10 mouse cellular contexts compared by ENCODE assay signal in the genomic region with DNA sequence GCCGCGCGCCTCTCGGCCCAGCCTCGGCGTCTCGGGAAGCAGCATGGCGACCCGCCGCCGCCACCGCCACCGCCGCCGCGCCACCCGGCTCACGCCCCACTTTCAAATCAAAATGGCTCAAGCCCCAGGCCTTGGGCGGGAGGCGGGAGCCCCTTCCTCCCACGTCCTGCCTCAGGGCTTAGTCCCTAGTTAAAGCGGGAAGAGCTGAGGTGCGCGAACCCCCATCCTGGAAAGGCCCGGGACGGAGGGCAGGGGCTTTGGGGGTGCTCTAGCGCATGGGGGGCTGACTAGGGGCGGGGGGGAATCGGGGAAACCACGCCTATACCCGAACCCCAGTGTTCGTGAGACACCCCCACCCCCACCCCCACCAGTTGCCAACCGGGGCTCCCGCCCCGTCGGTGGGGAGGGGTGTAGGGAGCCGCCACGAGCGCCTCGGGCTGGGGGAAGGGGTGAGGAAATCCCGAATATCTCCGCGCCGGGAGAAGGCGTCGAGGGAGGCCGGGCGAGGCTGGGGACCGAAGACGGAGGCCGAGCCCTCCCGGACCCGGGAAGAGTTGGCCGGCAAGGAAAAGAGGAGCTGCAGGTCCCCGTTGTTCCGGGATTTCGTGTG. TPM values are rescaled to one million over a fixed set of nuclear protein-coding genes. Genes with fewer than 3 reads are reported as not detected.
DNase-seq lines count a peak whose midpoint lies in the region; ATAC-seq and TF ChIP-seq lines count a peak whose summit lies in the region.
"Had no signal": no experiment of that assay in that cellular context is flagged by ENCODE, and none has a peak within 500 bp of the region (broad histone marks: within the 10 kb centered on the region; RNA-seq: fewer than 3 reads in every experiment).

No protein-coding gene starts in this region.

- TF ChIP-seq CTCF in cerebellum, adult 2 months (IDR thresholded peaks at IDR 0.05; ENCODE audit: borderline replicate concordance, insufficient read depth, low read depth, low read length): no peak

- no peak for ATAC-seq in erythroblast, adult 5-6 weeks (replicated peaks; ENCODE audit: low FRiP score, poor library complexity, severe bottlenecking)
- peak; percentile 34; the same call in 1 of the 2 replicates for ATAC-seq in hindbrain, embryonic 16.5 days
- ATAC-seq in midbrain, embryonic 16.5 days: peak; percentile 39

- DNase-seq in urinary bladder, postnatal 25 days (ENCODE audit: low spot score): peak; percentile 31
- no peak for DNase-seq in urinary bladder, postnatal 36 days (ENCODE audit: low spot score in 2 of 2)
- DNase-seq in cerebellum, adult 2 months: no peak
- DNase-seq in left cerebral cortex, adult 9 months (ENCODE audit: low spot score in 2 of 2): no peak

- H3K27me3 ChIP-seq in erythroblast, embryonic 14.5 days (ENCODE audit: control insufficient read depth): peaks cover 36% of the 10 kb centered on the region
- H3K27me3 ChIP-seq in hindbrain, embryonic 16.5 days (replicated peaks; ENCODE audit: control insufficient read depth, insufficient read depth, low read length): no peaks in the 10 kb centered on the region
- no peaks in the 10 kb centered on the region for H3K27me3 ChIP-seq in midbrain, embryonic 16.5 days (ENCODE audit: control insufficient read depth, insufficient read depth, low read depth, low read length)
- H3K27me3 ChIP-seq in cerebellum, adult 2 months (ENCODE audit: control insufficient read depth, insufficient read depth, low read length): peaks cover 31% of the 10 kb centered on the region; the same call in 1 of the 2 replicates

- H3K9ac ChIP-seq in hindbrain, embryonic 16.5 days (ENCODE audit: low read depth, low read length): peak overlapping the region; percentile 74
- peak overlapping the region; percentile 74 for H3K9ac ChIP-seq in midbrain, embryonic 16.5 days (ENCODE audit: low read depth, low read length)

- TF ChIP-seq POLR2A in cerebellum, adult 2 months (IDR thresholded peaks at IDR 0.05; ENCODE audit: borderline replicate concordance, insufficient read depth, low read length): no peak

- no peaks in the 10 kb centered on the region for H3K36me3 ChIP-seq in erythroblast, embryonic 14.5 days (ENCODE audit: control insufficient read depth)
- no peaks in the 10 kb centered on the region for H3K36me3 ChIP-seq in hindbrain, embryonic 16.5 days (ENCODE audit: control insufficient read depth, insufficient read depth, low read length)
- no peaks in the 10 kb centered on the region for H3K36me3 ChIP-seq in midbrain, embryonic 16.5 days (ENCODE audit: control insufficient read depth, insufficient read depth, low read length)

- whole genome bisulfite sequencing in hindbrain, embryonic 16.5 days: under 1% methylated on average over 39 of the region's 57 CpGs
- WGBS in midbrain, embryonic 16.5 days: under 1% methylated on average over 50 of the region's 57 CpGs
- WGBS in cerebellum, adult 2 months: 3% methylated on average over 57 of the region's 57 CpGs

- H3K4me2 ChIP-seq in hindbrain, embryonic 16.5 days (ENCODE audit: low read length): peak overlapping the region; percentile 88
- peak overlapping the region; percentile 87 for H3K4me2 ChIP-seq in midbrain, embryonic 16.5 days (ENCODE audit: low read length)

- peak overlapping the region; percentile 81 for H3K27ac ChIP-seq in hindbrain, embryonic 16.5 days (ENCODE audit: low read depth, low read length)
- peak overlapping the region; percentile 79 for H3K27ac ChIP-seq in midbrain, embryonic 16.5 days (ENCODE audit: low read length)
- no peak overlapping the region for H3K27ac ChIP-seq in cerebellum, adult 2 months (ENCODE audit: insufficient read depth, low read length)

- H3K9me3 ChIP-seq in erythroblast, embryonic 14.5 days (ENCODE audit: control insufficient read depth, low read length): no peaks in the 10 kb centered on the region
- no peaks in the 10 kb centered on the region for H3K9me3 ChIP-seq in hindbrain, embryonic 16.5 days (ENCODE audit: control insufficient read depth, low read length)
- H3K9me3 ChIP-seq in midbrain, embryonic 16.5 days (replicated peaks; ENCODE audit: control insufficient read depth, low read length, poor library complexity, severe bottlenecking): no peaks in the 10 kb centered on the region

- H3K4me1 ChIP-seq in erythroblast, embryonic 14.5 days (ENCODE audit: control insufficient read depth): peaks cover 60% of the 10 kb centered on the region
- H3K4me1 ChIP-seq in hindbrain, embryonic 16.5 days (ENCODE audit: control insufficient read depth, insufficient read depth, low read depth, low read length): peaks cover 9% of the 10 kb centered on the region
- peaks cover 27% of the 10 kb centered on the region for H3K4me1 ChIP-seq in midbrain, embryonic 16.5 days (ENCODE audit: control insufficient read depth, insufficient read depth, low read length)
- H3K4me1 ChIP-seq in cerebellum, adult 2 months (ENCODE audit: control insufficient read depth, insufficient read depth, low read length): no peaks in the 10 kb centered on the region

- H3K4me3 ChIP-seq in erythroblast, embryonic 14.5 days (replicated peaks): peak overlapping the region; percentile 86
- H3K4me3 ChIP-seq in hindbrain, embryonic 16.5 days (ENCODE audit: low read length): peak overlapping the region; percentile 51
- H3K4me3 ChIP-seq in midbrain, embryonic 16.5 days (ENCODE audit: low read depth, low read length): peak overlapping the region; percentile 48
- no peak overlapping the region for H3K4me3 ChIP-seq in cerebellum, adult 2 months (replicated peaks; ENCODE audit: insufficient read depth, low read depth, low read length)

RNA-seq across cellular contexts. Expression of a gene that starts 0.8 kb away (rescaled TPM):
- 1.0 and 1.8 TPM in 2 replicates for polyA plus RNA-seq in erythroblast, embryonic 14.5 days (2012)
- not detected in 2 replicates for total RNA-seq in erythroblast, adult 5-6 weeks (2015; ENCODE audit: low replicate concordance)
- not detected in 2 replicates for total RNA-seq in erythroblast, adult 5-6 weeks (2017; ENCODE audit: low replicate concordance)
- 6.1 and 11.3 TPM in 2 replicates for polyA plus RNA-seq in hindbrain, embryonic 16.5 days (2015; fragmentation: Nextera tagmentation; extraction: Ambion mirVana)
- 6.2 and 9.5 TPM in 2 replicates for polyA plus RNA-seq in midbrain, embryonic 16.5 days (2015; fragmentation: Nextera tagmentation; extraction: Ambion mirVana)
- polyA plus RNA-seq in cerebellum, adult 2 months (2012; rRNA removed): not detected in 2 replicates

RNA-seq across cellular contexts. Expression of a gene that starts 19.4 kb away (rescaled TPM):
- not detected in 2 replicates for polyA plus RNA-seq in erythroblast, embryonic 14.5 days (2012)
- not detected in 2 replicates for total RNA-seq in erythroblast, adult 5-6 weeks (2015; ENCODE audit: low replicate concordance)
- not detected in 2 replicates for total RNA-seq in erythroblast, adult 5-6 weeks (2017; ENCODE audit: low replicate concordance)
- polyA plus RNA-seq in hindbrain, embryonic 16.5 days (2015; fragmentation: Nextera tagmentation; extraction: Ambion mirVana): not detected in 2 replicates
- not detected in 2 replicates for polyA plus RNA-seq in midbrain, embryonic 16.5 days (2015; fragmentation: Nextera tagmentation; extraction: Ambion mirVana)
- polyA plus RNA-seq in cerebellum, adult 2 months (2012; rRNA removed): not detected in 2 replicates
- total RNA-seq: CH12.LX; heart, postnatal 36 days had no signal

RNA-seq across cellular contexts. Expression of a gene that starts 29.8 kb away (rescaled TPM):
- polyA plus RNA-seq in erythroblast, embryonic 14.5 days (2012): 17.0 and 17.7 TPM in 2 replicates
- total RNA-seq in erythroblast, adult 5-6 weeks (2015; ENCODE audit: low replicate concordance): 25.7 and 27.9 TPM in 2 replicates
- total RNA-seq in erythroblast, adult 5-6 weeks (2017; ENCODE audit: low replicate concordance): 11.3 and 37.1 TPM in 2 replicates
- polyA plus RNA-seq in hindbrain, embryonic 16.5 days (2015; fragmentation: Nextera tagmentation; extraction: Ambion mirVana): 120 and 132 TPM in 2 replicates
- 129 and 130 TPM in 2 replicates for polyA plus RNA-seq in midbrain, embryonic 16.5 days (2015; fragmentation: Nextera tagmentation; extraction: Ambion mirVana)
- 75.0 and 83.5 TPM in 2 replicates for polyA plus RNA-seq in cerebellum, adult 2 months (2012; rRNA removed)
